In genomic region chr3:52073959-52074358, GRCm38 (mm10) we compare ENCODE assay signal across 1 mouse cellular context.
TF ChIP-seq lines count a peak whose summit lies in the region.

No protein-coding gene starts in this region.

TF ChIP-seq in MEL, 35 proteins besides CTCF, POLR2A, EP300 and RAD21 (continued from another document):
- TF ChIP-seq E2F4 (IDR thresholded peaks at IDR 0.05; ENCODE audit: borderline replicate concordance, low read depth, low read length) (no peak), NRF1 (IDR thresholded peaks at IDR 0.05; ENCODE audit: insufficient read depth, low read depth, low read length, poor library complexity, severe bottlenecking) (no peak), CHD2 (IDR thresholded peaks at IDR 0.05; ENCODE audit: low read length) (no peak), KAT2A (conservative IDR thresholded peaks at IDR 0.05; ENCODE audit: low read depth, low read length) (no peak), MXI1 (IDR thresholded peaks at IDR 0.05; ENCODE audit: low read depth, low read length) (0 out of 2 replicates have a peak, but pooled peaks have one; percentile 34), ZKSCAN1 (IDR thresholded peaks at IDR 0.05; ENCODE audit: low read depth, low read length) (no peak), ELF1 (IDR thresholded peaks at IDR 0.05; ENCODE audit: low read depth, low read length) (peak; percentile 49; the same call in 1 of the 2 replicates), BHLHE40 (IDR thresholded peaks at IDR 0.05; ENCODE audit: borderline replicate concordance, low read depth, low read length) (no peak), POLR2AphosphoS2 (IDR thresholded peaks at IDR 0.05; ENCODE audit: low read length) (no peak), POLR2AphosphoS5 (IDR thresholded peaks at IDR 0.05; ENCODE audit: borderline replicate concordance, low read depth, low read length) (no peak)
TF ChIP-seq in MEL: peak in this region for 10.
